Mouse (Mus musculus) embryonic facial prominence, embryonic 15.5 days (tissue): Measurements from ENCODE around the gene R3hcc1l. TPM values are rescaled to one million over a fixed set of nuclear protein-coding genes. Genes with fewer than 3 reads are reported as not detected.

Experiments used
- ATAC-seq: fragments of 200-750 bp; cut with Nextera tagmentation; 2 replicates; pipeline ENCODE4 v1.8.0; 2017; ENCODE audit warnings: low read depth, moderate TSS enrichment; ENCODE audit not compliant: insufficient number of reproducible peaks, low FRiP score, low TSS enrichment
- H3K27ac ChIP-seq: fragments of 300-500 bp; sonication (generic); replicated peaks from 2 replicates; pipeline ENCODE4 v1.5.1; 2015; ENCODE audit warnings: mild to moderate bottlenecking, inconsistent platforms
- H3K27me3 ChIP-seq: fragments of 300-500 bp; sonication (generic); 2 replicates; pipeline ENCODE4 v1.6.1; 2015; ENCODE audit warnings: inconsistent platforms
- H3K36me3 ChIP-seq: fragments of 300-500 bp; sonication (generic); 2 replicates; pipeline ENCODE4 v1.6.1; 2015; ENCODE audit warnings: mild to moderate bottlenecking, inconsistent platforms
- H3K4me1 ChIP-seq: fragments of 300-500 bp; sonication (generic); 2 replicates; pipeline ENCODE4 v1.6.1; 2015; ENCODE audit warnings: inconsistent platforms
- H3K4me2 ChIP-seq: fragments of 300-500 bp; sonication (generic); replicated peaks from 2 replicates; pipeline ENCODE4 v1.6.1; 2015; ENCODE audit warnings: mild to moderate bottlenecking, inconsistent platforms
- H3K4me3 ChIP-seq: fragments of 300-500 bp; sonication (generic); replicated peaks from 2 replicates; pipeline ENCODE4 v1.5.1; 2015; ENCODE audit warnings: mild to moderate bottlenecking, inconsistent platforms
- H3K9ac ChIP-seq: fragments of 300-500 bp; sonication (generic); 2 replicates; pipeline ENCODE4 v1.6.1; 2015; ENCODE audit warnings: inconsistent platforms
- H3K9me3 ChIP-seq: fragments of 300-500 bp; sonication (generic); replicated peaks from 2 replicates; pipeline ENCODE4 v1.6.1; 2016; ENCODE audit warnings: inconsistent platforms
- whole genome bisulfite sequencing: fragments of 180-500 bp; shearing (Covaris S2); methylation state at CpG from one replicate; pipeline ENCODE4 v1.1.7; 2015; 5-methylcytosine and 5-hydroxymethylcytosine counted together
- polyA plus RNA-seq: library from polyadenylated mRNA; unstranded; fragments of >200 nt; fragmentation: Nextera tagmentation; extraction: Ambion mirVana; gene quantifications from 2 replicates; pipeline ENCODE4 v1.2.1, GENCODE M21; 2015

R3hcc1l gene
- polyA plus RNA-seq, 1 experiment from 2014 or later: 18.9 TPM

DNA sequence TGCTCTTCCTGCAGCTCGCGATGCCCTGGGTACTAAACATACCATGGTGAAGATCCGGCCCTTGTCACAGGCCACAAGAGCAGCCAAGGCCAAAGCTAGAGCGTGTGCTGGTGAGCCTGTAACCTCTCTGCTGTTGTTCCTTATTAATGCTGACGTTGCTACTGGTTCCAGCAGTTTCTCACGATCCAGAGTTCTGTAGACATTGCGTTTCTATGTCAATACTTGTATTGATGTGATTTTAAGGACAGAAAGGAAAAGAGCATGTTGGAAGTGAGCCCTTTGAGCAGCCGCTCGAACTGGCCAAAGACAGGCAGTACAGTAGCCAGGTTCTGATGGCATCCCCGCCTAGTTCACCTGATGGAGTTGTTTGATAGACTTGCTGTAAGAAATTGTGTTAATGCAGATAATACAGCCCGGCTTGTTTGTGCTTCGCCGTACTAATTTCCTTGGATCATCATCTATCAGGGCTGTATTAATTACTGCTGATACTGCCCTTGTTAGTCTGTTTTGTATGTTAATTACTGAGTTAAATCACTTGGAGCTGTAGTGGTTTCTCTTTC lies 64.3 kb downstream of the R3hcc1l start:
- Histone ChIP-seq H3K27me3 (no peaks in the 10 kb centered on the region), H3K4me3 (no peak overlapping the region), H3K9ac (no peak overlapping the region), H3K4me1 (no peaks in the 10 kb centered on the region), H3K27ac (no peak overlapping the region), H3K36me3 (peaks cover 12% of the 10 kb centered on the region; the same call in 1 of the 2 replicates), H3K9me3 (no peaks in the 10 kb centered on the region), H3K4me2 (no peak overlapping the region)
- ATAC-seq: no peak
- whole genome bisulfite sequencing: 91% methylated on average over 13 of the region's 13 CpGs

DNA sequence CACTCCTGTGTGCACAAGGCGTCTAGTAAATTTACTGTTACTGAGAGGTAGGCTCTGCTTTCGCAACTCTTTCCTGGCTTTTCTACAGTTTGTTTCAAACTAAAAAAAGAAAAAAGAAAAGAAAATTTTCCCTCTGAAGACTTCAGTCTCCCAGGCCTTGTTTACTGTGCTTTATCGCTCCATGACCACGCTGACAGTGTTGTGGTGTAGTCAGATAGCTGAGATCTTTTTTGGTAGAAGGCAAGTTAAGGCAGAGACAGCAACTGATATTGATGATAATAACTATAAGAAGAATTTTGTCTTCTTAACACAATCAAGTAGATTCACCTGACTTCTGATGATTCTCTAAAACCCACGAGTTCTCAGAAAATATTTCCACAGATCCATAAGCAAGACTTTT lies 65.1 kb downstream of the R3hcc1l start:
- no peak overlapping the region for H3K4me3 ChIP-seq

DNA sequence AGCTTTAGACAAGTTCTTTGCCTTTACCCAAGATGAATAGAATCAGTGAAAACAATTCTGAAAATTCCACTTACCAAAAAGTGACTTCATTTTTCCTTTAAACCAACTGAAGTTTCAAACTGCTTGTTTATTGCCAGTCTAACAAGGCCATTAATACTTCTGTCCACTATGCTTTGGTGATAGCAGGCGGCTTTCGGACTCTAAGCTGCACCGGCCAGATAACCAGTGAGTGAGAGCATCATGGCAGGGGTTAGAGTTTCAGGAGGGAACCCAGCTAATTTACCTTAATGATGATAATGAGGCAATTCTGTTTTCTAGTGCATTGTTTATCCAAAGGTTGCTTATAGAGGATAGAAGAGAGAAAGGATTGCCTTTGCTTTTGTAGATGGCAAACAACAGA lies 65.6 kb downstream of the R3hcc1l start:
- no peaks in the 10 kb centered on the region for H3K27me3 ChIP-seq
- no peak overlapping the region for H3K4me2 ChIP-seq
- ATAC-seq: no peak
- no peaks in the 10 kb centered on the region for H3K4me1 ChIP-seq
- H3K9me3 ChIP-seq: no peaks in the 10 kb centered on the region
- H3K27ac ChIP-seq: no peak overlapping the region
- peaks cover 12% of the 10 kb centered on the region; the same call in 1 of the 2 replicates for H3K36me3 ChIP-seq
- WGBS: 78% methylated on average over 3 of the region's 3 CpGs
- H3K4me3 ChIP-seq: no peak overlapping the region
- H3K9ac ChIP-seq: no peak overlapping the region

More for the DNA sequence above, 65.1 kb downstream of the R3hcc1l start:
- Histone ChIP-seq H3K27me3 (no peaks in the 10 kb centered on the region), H3K9me3 (no peaks in the 10 kb centered on the region), H3K9ac (no peak overlapping the region), H3K27ac (no peak overlapping the region), H3K36me3 (peaks cover 12% of the 10 kb centered on the region; the same call in 1 of the 2 replicates), H3K4me2 (no peak overlapping the region), H3K4me1 (no peaks in the 10 kb centered on the region)
- ATAC-seq: no peak
- WGBS: 89% methylated on average over 5 of the region's 5 CpGs

GRCm38 (mm10) chr19:42587704-42588103 lies 69.1 kb downstream of the R3hcc1l start:
- H3K9ac ChIP-seq: no peak overlapping the region
- no peaks in the 10 kb centered on the region for H3K27me3 ChIP-seq
- no peaks in the 10 kb centered on the region for H3K4me1 ChIP-seq
- no peak overlapping the region for H3K27ac ChIP-seq
- H3K4me3 ChIP-seq: no peak overlapping the region
- H3K36me3 ChIP-seq: peaks cover 25% of the 10 kb centered on the region; the same call in 1 of the 2 replicates
- no peaks in the 10 kb centered on the region for H3K9me3 ChIP-seq
- no peak for ATAC-seq
- WGBS: 51% methylated on average over 2 of the region's 2 CpGs
- H3K4me2 ChIP-seq: no peak overlapping the region

- no peaks in the 10 kb centered on the region for H3K4me1 ChIP-seq
- H3K27me3 ChIP-seq: no peaks in the 10 kb centered on the region
- H3K27ac ChIP-seq: no peak overlapping the region
- WGBS: 55% methylated on average over 1 of the region's 1 CpGs
- H3K4me3 ChIP-seq: no peak overlapping the region
- H3K9ac ChIP-seq: no peak overlapping the region
- no peaks in the 10 kb centered on the region for H3K9me3 ChIP-seq
- ATAC-seq: no peak
- H3K36me3 ChIP-seq: peaks cover 16% of the 10 kb centered on the region; the same call in 1 of the 2 replicates
- H3K4me2 ChIP-seq: no peak overlapping the region
Observed at GRCm38 (mm10) chr19:42589246-42589645, 70.7 kb downstream of the R3hcc1l start.

DNA sequence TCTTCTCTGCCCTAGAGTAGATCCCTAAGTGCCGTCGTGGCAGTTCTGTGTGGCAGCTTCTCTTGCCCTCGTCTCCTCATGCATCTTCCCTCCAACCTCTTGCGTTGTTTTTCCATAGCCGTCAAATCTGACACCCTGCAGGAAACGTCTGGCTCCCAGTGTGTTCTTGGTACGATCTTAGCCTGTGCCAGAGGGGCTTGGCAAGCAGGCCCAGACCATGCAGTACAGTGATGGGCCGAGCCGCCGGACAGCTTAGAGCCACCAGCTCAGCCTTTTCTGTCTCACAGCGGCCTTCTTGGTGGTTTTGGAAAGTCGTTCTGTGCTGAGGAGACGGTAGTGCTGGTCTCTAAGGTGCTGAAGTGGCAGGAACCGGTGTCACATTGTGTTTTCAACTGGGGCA lies 73.0 kb downstream of the R3hcc1l start:
- Histone ChIP-seq H3K9ac (no peak overlapping the region), H3K4me2 (no peak overlapping the region), H3K9me3 (no peaks in the 10 kb centered on the region), H3K4me3 (no peak overlapping the region), H3K36me3 (peaks cover 18% of the 10 kb centered on the region), H3K27me3 (no peaks in the 10 kb centered on the region), H3K27ac (no peak overlapping the region), H3K4me1 (no peaks in the 10 kb centered on the region)
- ATAC-seq: no peak
- 80% methylated on average over 14 of the region's 14 CpGs for WGBS

- WGBS: 87% methylated on average over 6 of the region's 6 CpGs
- H3K36me3 ChIP-seq: peaks cover 18% of the 10 kb centered on the region
Observed at GRCm38 (mm10) chr19:42593456-42593855, 74.9 kb downstream of the R3hcc1l start.

GRCm38 (mm10) chr19:42595066-42595465 lies 76.5 kb downstream of the R3hcc1l start:
- Histone ChIP-seq H3K9ac (no peak overlapping the region), H3K4me1 (no peaks in the 10 kb centered on the region), H3K27ac (no peak overlapping the region), H3K4me2 (no peak overlapping the region), H3K36me3 (peaks cover 18% of the 10 kb centered on the region), H3K27me3 (no peaks in the 10 kb centered on the region), H3K9me3 (no peaks in the 10 kb centered on the region), H3K4me3 (no peak overlapping the region)
- 97% methylated on average over 6 of the region's 6 CpGs for whole genome bisulfite sequencing
- no peak for ATAC-seq

More at GRCm38 (mm10) chr19:42593456-42593855, 74.9 kb downstream of the R3hcc1l start:
- Histone ChIP-seq H3K27ac (no peak overlapping the region; the same call in 1 of the 2 replicates), H3K4me2 (no peak overlapping the region), H3K9me3 (no peaks in the 10 kb centered on the region), H3K4me3 (no peak overlapping the region), H3K9ac (no peak overlapping the region), H3K4me1 (no peaks in the 10 kb centered on the region), H3K27me3 (no peaks in the 10 kb centered on the region)
- ATAC-seq: no peak; the same call in 1 of the 2 replicates

DNA sequence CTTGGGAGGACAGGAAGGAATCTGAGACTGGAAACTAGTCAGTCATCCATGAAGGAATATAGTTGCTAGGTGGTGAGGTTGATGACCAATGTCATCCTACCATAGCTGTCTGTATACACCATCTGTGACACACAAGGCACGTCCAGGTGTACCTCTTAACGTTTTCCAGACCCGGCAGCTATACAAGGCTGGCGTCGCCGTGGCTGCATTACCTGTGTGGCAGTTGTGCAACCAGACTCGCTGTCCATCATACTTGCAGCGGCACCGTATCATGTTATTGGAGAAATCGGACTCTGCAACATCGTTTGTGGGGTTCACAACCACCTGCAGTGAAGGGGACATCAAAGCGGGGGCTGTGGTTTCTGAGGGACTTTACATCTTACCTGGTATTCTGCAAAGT lies 78.7 kb downstream of the R3hcc1l start:
- Histone ChIP-seq H3K27me3 (no peaks in the 10 kb centered on the region), H3K4me1 (no peaks in the 10 kb centered on the region), H3K36me3 (peaks cover 5% of the 10 kb centered on the region), H3K4me2 (no peak overlapping the region), H3K27ac (no peak overlapping the region), H3K4me3 (no peak overlapping the region), H3K9me3 (no peaks in the 10 kb centered on the region), H3K9ac (no peak overlapping the region)
- ATAC-seq: no peak
- WGBS: 91% methylated on average over 12 of the region's 12 CpGs

DNA sequence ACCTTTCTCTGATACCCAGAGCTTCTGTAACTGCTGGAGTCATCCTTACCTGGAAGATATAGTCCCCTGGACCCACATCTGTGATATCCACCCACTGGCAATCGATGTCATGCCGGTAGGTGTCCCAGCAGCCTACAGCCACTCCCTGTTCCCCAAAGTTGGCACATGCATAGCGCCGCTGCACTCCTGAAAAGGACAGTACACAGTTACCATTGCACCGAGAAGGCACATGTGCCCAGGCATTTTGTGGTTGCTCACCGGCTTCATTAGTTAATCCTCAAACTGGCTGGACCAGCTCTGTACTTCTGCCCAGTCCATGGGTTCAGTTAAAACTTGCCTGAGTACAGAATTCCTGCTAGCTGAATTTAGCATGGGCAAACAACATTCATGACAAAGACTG lies 79.3 kb downstream of the R3hcc1l start:
- H3K9ac ChIP-seq: no peak overlapping the region
- H3K27me3 ChIP-seq: no peaks in the 10 kb centered on the region
- no peaks in the 10 kb centered on the region for H3K9me3 ChIP-seq
- WGBS: 83% methylated on average over 6 of the region's 6 CpGs
- no peak overlapping the region for H3K27ac ChIP-seq
- no peaks in the 10 kb centered on the region for H3K4me1 ChIP-seq
- H3K4me3 ChIP-seq: no peak overlapping the region
- H3K4me2 ChIP-seq: no peak overlapping the region
- H3K36me3 ChIP-seq: peaks cover 5% of the 10 kb centered on the region
- ATAC-seq: no peak

GRCm38 (mm10) chr19:42599891-42600290 lies 81.3 kb downstream of the R3hcc1l start:
- H3K9me3 ChIP-seq: no peaks in the 10 kb centered on the region

GRCm38 (mm10) chr19:42600591-42600990 lies 82.0 kb downstream of the R3hcc1l start:
- Histone ChIP-seq H3K9me3 (no peaks in the 10 kb centered on the region), H3K27me3 (no peaks in the 10 kb centered on the region), H3K36me3 (no peaks in the 10 kb centered on the region), H3K27ac (no peak overlapping the region), H3K4me2 (no peak overlapping the region), H3K4me1 (no peaks in the 10 kb centered on the region), H3K4me3 (no peak overlapping the region), H3K9ac (no peak overlapping the region)
- WGBS: 55% methylated on average over 3 of the region's 3 CpGs
- ATAC-seq: no peak

More at GRCm38 (mm10) chr19:42599891-42600290, 81.3 kb downstream of the R3hcc1l start:
- no peak for ATAC-seq
- Histone ChIP-seq H3K27ac (no peak overlapping the region), H3K9ac (no peak overlapping the region), H3K4me3 (no peak overlapping the region), H3K4me2 (no peak overlapping the region), H3K27me3 (no peaks in the 10 kb centered on the region), H3K36me3 (no peaks in the 10 kb centered on the region), H3K4me1 (no peaks in the 10 kb centered on the region)
- WGBS: 84% methylated on average over 17 of the region's 17 CpGs
